Mouse (Mus musculus) liver, embryonic 12.5 days (tissue): Measurements from ENCODE around the gene Marveld2. TPM values are rescaled to one million over a fixed set of nuclear protein-coding genes. Genes with fewer than 3 reads are reported as not detected.
A peak's percentile ranks its signal among the peaks of the same experiment; 100 is the strongest.

Experiments used
- ATAC-seq: fragments of 200-750 bp; cut with Nextera tagmentation; 2 replicates; pipeline ENCODE4 v1.8.0; 2017; ENCODE audit warnings: moderate number of reproducible peaks, mild to moderate bottlenecking, moderate library complexity
- H3K27ac ChIP-seq: fragments of 300-500 bp; sonication (generic); 2 replicates; pipeline ENCODE4 v1.5.1; 2016; ENCODE audit warnings: mild to moderate bottlenecking
- H3K27me3 ChIP-seq: fragments of 300-500 bp; sonication (generic); replicated peaks from 2 replicates; pipeline ENCODE4 v1.6.1; 2016; ENCODE audit warnings: mild to moderate bottlenecking, moderate library complexity
- H3K36me3 ChIP-seq: fragments of 300-500 bp; sonication (generic); 2 replicates; pipeline ENCODE4 v1.6.1; 2016; ENCODE audit warnings: mild to moderate bottlenecking, moderate library complexity
- H3K4me1 ChIP-seq: fragments of 300-500 bp; sonication (generic); 2 replicates; pipeline ENCODE4 v1.6.1; 2016
- H3K4me2 ChIP-seq: fragments of 300-500 bp; sonication (generic); 2 replicates; pipeline ENCODE4 v1.6.1; 2016; ENCODE audit warnings: mild to moderate bottlenecking, moderate library complexity
- H3K4me3 ChIP-seq: fragments of 300-500 bp; sonication (generic); 2 replicates; pipeline ENCODE4 v1.5.1; 2016; ENCODE audit warnings: mild to moderate bottlenecking, moderate library complexity
- H3K9ac ChIP-seq: fragments of 300-500 bp; sonication (generic); 2 replicates; pipeline ENCODE4 v1.6.1; 2016; ENCODE audit warnings: mild to moderate bottlenecking, moderate library complexity
- H3K9me3 ChIP-seq: fragments of 300-500 bp; sonication (generic); replicated peaks from 2 replicates; pipeline ENCODE4 v1.6.1; 2016; ENCODE audit warnings: mild to moderate bottlenecking, moderate library complexity
- WGBS: fragments of 180-500 bp; shearing (Covaris S2); methylation state at CpG from one replicate; pipeline ENCODE4 v1.1.7; 2016; ENCODE audit not compliant: insufficient replicate concordance; 5-methylcytosine and 5-hydroxymethylcytosine counted together
- polyA plus RNA-seq: library from polyadenylated mRNA; unstranded; fragments of >200 nt; fragmentation: Nextera tagmentation; extraction: Ambion mirVana; gene quantifications from 2 replicates; pipeline ENCODE4 v1.2.1, GENCODE M21; 2016

The Marveld2 gene
- polyA plus RNA-seq, 1 experiment from 2014 or later = 7.1 TPM

GRCm38 (mm10) chr13:100612903-100613302 lies 3.9 kb downstream of the Marveld2 start:
- no peak overlapping the region for H3K4me2 ChIP-seq
- ATAC-seq = no peak
- H3K36me3 ChIP-seq = peaks cover 28% of the 10 kb centered on the region
- H3K4me1 ChIP-seq = peaks cover 12% of the 10 kb centered on the region
- peaks cover 12% of the 10 kb centered on the region; the same call in 1 of the 2 replicates for H3K27me3 ChIP-seq
- no peak overlapping the region for H3K9ac ChIP-seq
- H3K27ac ChIP-seq = no peak overlapping the region
- H3K4me3 ChIP-seq = no peak overlapping the region
- H3K9me3 ChIP-seq = 0 out of 2 replicates have a peak, but pooled peaks cover under 1% of the 10 kb centered on the region
- whole genome bisulfite sequencing = 42% methylated on average over 2 of the region's 2 CpGs

GRCm38 (mm10) chr13:100612251-100612650 lies 4.5 kb downstream of the Marveld2 start:
- no peak for ATAC-seq
- Histone ChIP-seq H3K4me1 (peaks cover 12% of the 10 kb centered on the region), H3K9me3 (peaks cover 5% of the 10 kb centered on the region; the same call in 1 of the 2 replicates), H3K4me3 (no peak overlapping the region), H3K27me3 (peaks cover 7% of the 10 kb centered on the region; the same call in 1 of the 2 replicates), H3K4me2 (no peak overlapping the region), H3K27ac (no peak overlapping the region), H3K36me3 (peaks cover 28% of the 10 kb centered on the region), H3K9ac (no peak overlapping the region)
- 83% methylated on average over 10 of the region's 10 CpGs for WGBS

GRCm38 (mm10) chr13:100611266-100611665 lies 5.5 kb downstream of the Marveld2 start:
- Histone ChIP-seq H3K4me1 (peaks cover 5% of the 10 kb centered on the region), H3K27ac (no peak overlapping the region), H3K27me3 (peaks cover 2% of the 10 kb centered on the region; the same call in 1 of the 2 replicates), H3K4me3 (no peak overlapping the region), H3K36me3 (peaks cover 28% of the 10 kb centered on the region), H3K9ac (no peak overlapping the region), H3K4me2 (no peak overlapping the region), H3K9me3 (peaks cover 5% of the 10 kb centered on the region; the same call in 1 of the 2 replicates)
- WGBS = 72% methylated on average over 13 of the region's 13 CpGs
- ATAC-seq = no peak

GRCm38 (mm10) chr13:100607756-100608155 lies 9.0 kb downstream of the Marveld2 start:
- peaks cover 24% of the 10 kb centered on the region for H3K36me3 ChIP-seq
- no peaks in the 10 kb centered on the region for H3K4me1 ChIP-seq
- no peak overlapping the region for H3K4me3 ChIP-seq
- no peak overlapping the region for H3K4me2 ChIP-seq
- no peak overlapping the region for H3K9ac ChIP-seq
- WGBS = 71% methylated on average over 8 of the region's 8 CpGs
- H3K27me3 ChIP-seq = no peaks in the 10 kb centered on the region
- H3K9me3 ChIP-seq = peaks cover 5% of the 10 kb centered on the region; the same call in 1 of the 2 replicates
- no peak overlapping the region for H3K27ac ChIP-seq
- ATAC-seq = no peak

- Histone ChIP-seq H3K9me3 (peaks cover 5% of the 10 kb centered on the region; the same call in 1 of the 2 replicates), H3K27me3 (no peaks in the 10 kb centered on the region), H3K4me1 (peaks cover 10% of the 10 kb centered on the region), H3K36me3 (peaks cover 13% of the 10 kb centered on the region; the same call in 1 of the 2 replicates), H3K9ac (no peak overlapping the region), H3K4me2 (no peak overlapping the region), H3K4me3 (no peak overlapping the region), H3K27ac (no peak overlapping the region)
- ATAC-seq = no peak
- WGBS = 45% methylated on average over 1 of the region's 1 CpGs
Measured at GRCm38 (mm10) chr13:100605845-100606244, 10.9 kb downstream of the Marveld2 start.

GRCm38 (mm10) chr13:100603738-100604095 lies 13.1 kb downstream of the Marveld2 start:
- whole genome bisulfite sequencing = 75% methylated on average over 11 of the region's 11 CpGs
- Histone ChIP-seq H3K4me1 (peaks cover 17% of the 10 kb centered on the region), H3K4me3 (no peak overlapping the region), H3K9ac (no peak overlapping the region), H3K4me2 (no peak overlapping the region), H3K27ac (no peak overlapping the region), H3K27me3 (no peaks in the 10 kb centered on the region), H3K9me3 (peaks cover 5% of the 10 kb centered on the region; the same call in 1 of the 2 replicates), H3K36me3 (peaks cover 13% of the 10 kb centered on the region; the same call in 1 of the 2 replicates)
- no peak for ATAC-seq

GRCm38 (mm10) chr13:100603031-100603737 lies 13.6 kb downstream of the Marveld2 start:
- H3K4me1 ChIP-seq = peaks cover 17% of the 10 kb centered on the region
- peak overlapping the region; percentile 10 for H3K27ac ChIP-seq
- peaks cover 5% of the 10 kb centered on the region; the same call in 1 of the 2 replicates for H3K9me3 ChIP-seq
- no peak for ATAC-seq
- H3K4me3 ChIP-seq = no peak overlapping the region
- H3K27me3 ChIP-seq = no peaks in the 10 kb centered on the region
- H3K36me3 ChIP-seq = peaks cover 9% of the 10 kb centered on the region; the same call in 1 of the 2 replicates
- H3K4me2 ChIP-seq = no peak overlapping the region
- no peak overlapping the region for H3K9ac ChIP-seq
- WGBS = 73% methylated on average over 10 of the region's 10 CpGs

- H3K27ac ChIP-seq = peak overlapping the region; percentile 28
Measured at GRCm38 (mm10) chr13:100602239-100602902, 14.4 kb downstream of the Marveld2 start.

GRCm38 (mm10) chr13:100601034-100601433 lies 15.7 kb downstream of the Marveld2 start:
- Histone ChIP-seq H3K4me3 (peak overlapping the region; percentile 40), H3K9ac (peak overlapping the region; percentile 49; the same call in 1 of the 2 replicates)
- peak; percentile 63 for ATAC-seq

More at GRCm38 (mm10) chr13:100602239-100602902, 14.4 kb downstream of the Marveld2 start:
- no peak overlapping the region for H3K4me2 ChIP-seq
- no peaks in the 10 kb centered on the region for H3K27me3 ChIP-seq
- 61% methylated on average over 5 of the region's 5 CpGs for WGBS
- peaks cover 17% of the 10 kb centered on the region for H3K4me1 ChIP-seq
- 0 out of 2 replicates have a peak, but pooled peaks cover 1% of the 10 kb centered on the region for H3K36me3 ChIP-seq
- no peaks in the 10 kb centered on the region for H3K9me3 ChIP-seq
- no peak overlapping the region for H3K9ac ChIP-seq
- no peak overlapping the region for H3K4me3 ChIP-seq
- ATAC-seq = peak; percentile 78

GRCm38 (mm10) chr13:100600317-100600716 lies 16.5 kb downstream of the Marveld2 start:
- Histone ChIP-seq H3K9ac (peak overlapping the region; percentile 49), H3K27me3 (no peaks in the 10 kb centered on the region), H3K4me1 (peaks cover 17% of the 10 kb centered on the region), H3K9me3 (no peaks in the 10 kb centered on the region), H3K36me3 (no peaks in the 10 kb centered on the region), H3K4me3 (peak overlapping the region; percentile 40), H3K27ac (peak overlapping the region; percentile 54; the same call in 1 of the 2 replicates), H3K4me2 (peak overlapping the region; percentile 62)
- no peak for ATAC-seq
- 49% methylated on average over 12 of the region's 12 CpGs for WGBS

More at GRCm38 (mm10) chr13:100601034-100601433, 15.7 kb downstream of the Marveld2 start:
- H3K4me1 ChIP-seq = peaks cover 17% of the 10 kb centered on the region
- H3K9me3 ChIP-seq = no peaks in the 10 kb centered on the region
- no peaks in the 10 kb centered on the region for H3K27me3 ChIP-seq
- peak overlapping the region; percentile 54; the same call in 1 of the 2 replicates for H3K27ac ChIP-seq
- 26% methylated on average over 8 of the region's 8 CpGs for WGBS
- H3K4me2 ChIP-seq = peak overlapping the region; percentile 62
- no peaks in the 10 kb centered on the region for H3K36me3 ChIP-seq

GRCm38 (mm10) chr13:100597284-100597683 lies 19.5 kb downstream of the Marveld2 start:
- Histone ChIP-seq H3K27ac (no peak overlapping the region), H3K9ac (no peak overlapping the region), H3K9me3 (no peaks in the 10 kb centered on the region), H3K27me3 (no peaks in the 10 kb centered on the region), H3K36me3 (no peaks in the 10 kb centered on the region), H3K4me3 (no peak overlapping the region), H3K4me2 (no peak overlapping the region), H3K4me1 (peaks cover 17% of the 10 kb centered on the region)
- WGBS = 77% methylated on average over 9 of the region's 9 CpGs
- no peak for ATAC-seq

- ATAC-seq = no peak
- Histone ChIP-seq H3K4me3 (no peak overlapping the region), H3K9ac (no peak overlapping the region), H3K9me3 (no peaks in the 10 kb centered on the region), H3K4me1 (peaks cover 3% of the 10 kb centered on the region), H3K4me2 (no peak overlapping the region), H3K27ac (no peak overlapping the region), H3K36me3 (no peaks in the 10 kb centered on the region), H3K27me3 (no peaks in the 10 kb centered on the region)
- WGBS = 67% methylated on average over 3 of the region's 3 CpGs
Measured at GRCm38 (mm10) chr13:100595552-100595885, 21.3 kb downstream of the Marveld2 start.
